Mouse (Mus musculus): ENCODE data around the gene Ctcfl. TPM values are rescaled to one million over a fixed set of nuclear protein-coding genes. Genes with fewer than 3 reads are reported as not detected.

Gene Ctcfl
- total and polyA plus RNA-seq, 2 experiments, result 0.10 to 0.46 TPM

DNA sequence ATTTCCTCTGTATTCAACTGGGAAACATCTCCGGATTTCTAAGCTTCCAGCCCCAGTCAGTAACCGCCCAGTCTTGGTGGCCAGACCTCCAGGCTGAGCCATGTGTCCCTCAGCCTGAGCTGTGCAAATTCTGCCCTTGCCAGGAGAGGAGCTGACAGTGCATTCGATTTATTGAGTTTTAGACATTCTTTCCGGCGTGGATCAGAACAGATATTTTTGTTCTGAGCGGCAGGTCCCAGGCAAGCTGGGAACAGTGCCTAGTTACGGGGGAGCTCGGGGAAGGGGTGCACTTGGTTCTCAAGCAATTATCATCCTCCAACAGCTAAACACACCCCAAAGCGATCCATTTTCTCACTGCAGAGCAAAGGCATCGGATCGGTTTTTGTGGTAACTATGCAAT is 24.3 kb upstream of the Ctcfl start:
- Histone ChIP-seq H3K27me3 (ENCODE audit: control insufficient read depth, insufficient read depth, low read length) (no peaks in the 10 kb centered on the region), H3K36me3 (ENCODE audit: control insufficient read depth, insufficient read depth, low read length) (no peaks in the 10 kb centered on the region), H3K4me1 (ENCODE audit: control insufficient read depth, insufficient read depth, low read length) (peaks cover 41% of the 10 kb centered on the region), H3K27ac (replicated peaks; ENCODE audit: insufficient read depth, low read depth, low read length) (peak overlapping the region; percentile 94), H3K9ac (ENCODE audit: low read depth, low read length) (peak overlapping the region; percentile 80), H3K4me3 (ENCODE audit: insufficient read depth, low read depth, low read length) (peak overlapping the region; percentile 42), H3K79me2 (ENCODE audit: control insufficient read depth, insufficient read depth, low read length) (no peaks in the 10 kb centered on the region)
- WGBS, result 17% methylated on average over 11 of the region's 11 CpGs
- TF ChIP-seq POLR2A (IDR thresholded peaks at IDR 0.05; ENCODE audit: extremely low read depth, insufficient read depth, low read length) (no peak), CTCF (IDR thresholded peaks at IDR 0.05; ENCODE audit: low read depth, low read length) (no peak)
- DNase-seq (ENCODE audit: extremely low read depth, low read depth, low spot score), result peak; percentile 91

DNA sequence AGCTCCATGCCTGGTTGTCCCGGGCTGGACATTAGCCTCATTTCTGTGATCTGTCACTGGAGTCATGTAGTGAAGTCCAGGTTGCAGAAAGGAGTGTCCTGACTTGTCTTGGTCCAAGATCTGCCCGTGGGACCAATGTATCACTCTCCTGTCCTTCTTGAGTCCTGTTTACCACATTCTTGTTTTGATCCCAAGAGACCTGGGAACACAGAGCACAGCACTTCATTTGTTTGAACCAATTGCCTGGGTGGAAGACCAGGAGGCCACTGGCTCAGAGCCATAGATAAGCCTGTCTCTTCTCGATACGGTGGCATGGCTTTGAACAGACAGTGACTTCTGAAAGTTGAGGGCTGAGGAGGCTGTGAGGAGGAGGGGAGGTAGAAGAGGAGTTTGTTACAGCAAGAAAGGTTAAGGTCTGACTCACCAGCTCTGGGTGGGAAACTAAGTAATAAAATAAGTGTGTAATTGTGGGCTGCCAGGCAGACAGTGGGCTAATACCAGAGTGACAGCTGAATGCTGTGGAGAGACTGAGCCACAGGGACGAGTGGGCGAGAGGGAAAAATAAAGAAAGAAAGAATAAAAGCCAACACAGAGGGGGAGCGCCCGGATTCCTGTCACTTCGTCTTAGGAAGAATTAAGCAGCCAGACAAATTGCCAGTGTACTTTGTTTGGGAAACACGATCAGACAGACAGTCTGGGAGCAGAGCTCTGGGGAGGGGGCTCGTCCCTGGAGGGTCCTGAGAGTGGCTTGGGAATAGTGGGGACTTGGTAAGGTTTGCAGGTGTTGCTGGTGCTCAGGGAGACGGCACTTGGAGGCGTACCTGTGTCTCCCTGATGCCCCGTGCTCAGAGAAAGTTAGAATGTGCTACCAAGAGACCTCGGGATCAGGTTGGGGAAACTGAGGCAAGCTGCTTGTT is 19.3 kb upstream of the Ctcfl start:
- TF ChIP-seq POLR2A (IDR thresholded peaks at IDR 0.05; ENCODE audit: extremely low read depth, insufficient read depth, low read length), result no peak
- no peak for TF ChIP-seq CTCF (IDR thresholded peaks at IDR 0.05; ENCODE audit: low read depth, low read length)
- Histone ChIP-seq H3K9ac (ENCODE audit: low read depth, low read length) (no peak overlapping the region), H3K27me3 (ENCODE audit: control insufficient read depth, insufficient read depth, low read length) (no peaks in the 10 kb centered on the region), H3K4me3 (ENCODE audit: insufficient read depth, low read depth, low read length) (no peak overlapping the region), H3K79me2 (ENCODE audit: control insufficient read depth, insufficient read depth, low read length) (no peaks in the 10 kb centered on the region), H3K4me1 (ENCODE audit: control insufficient read depth, insufficient read depth, low read length) (peaks cover 14% of the 10 kb centered on the region), H3K36me3 (ENCODE audit: control insufficient read depth, insufficient read depth, low read length) (no peaks in the 10 kb centered on the region), H3K27ac (replicated peaks; ENCODE audit: insufficient read depth, low read depth, low read length) (no peak overlapping the region)
- 63% methylated on average over 15 of the region's 15 CpGs for WGBS
- peak; percentile 79 for DNase-seq (ENCODE audit: extremely low read depth, low read depth, low spot score)

DNA sequence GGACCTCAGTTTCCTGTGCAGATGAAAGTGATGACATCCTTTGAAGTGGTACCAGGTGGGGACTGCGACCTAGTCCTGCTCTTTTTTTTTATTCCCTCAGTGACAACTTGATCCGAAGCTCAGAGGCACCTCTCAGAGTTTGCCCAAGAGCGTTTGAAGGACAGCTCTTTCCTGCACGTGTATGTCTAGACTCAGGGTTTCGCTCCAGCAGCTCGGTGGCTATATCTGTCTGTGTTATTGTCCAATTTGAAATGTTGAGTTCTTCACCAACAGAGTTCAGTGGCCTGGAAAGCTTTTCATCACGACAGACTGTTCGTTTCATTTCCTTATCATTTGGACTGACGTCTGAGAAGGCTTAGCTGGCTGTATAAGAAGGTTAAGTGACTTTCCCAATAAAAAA is 15.4 kb upstream of the Ctcfl start:
- H3K36me3 ChIP-seq (ENCODE audit: control insufficient read depth, insufficient read depth, low read length), result no peaks in the 10 kb centered on the region
- H3K27ac ChIP-seq (replicated peaks; ENCODE audit: insufficient read depth, low read depth, low read length), result no peak overlapping the region
- no peaks in the 10 kb centered on the region for H3K79me2 ChIP-seq (ENCODE audit: control insufficient read depth, insufficient read depth, low read length)
- H3K4me3 ChIP-seq (ENCODE audit: insufficient read depth, low read depth, low read length), result no peak overlapping the region
- DNase-seq (ENCODE audit: extremely low read depth, low read depth, low spot score), result no peak
- no peak overlapping the region for H3K9ac ChIP-seq (ENCODE audit: low read depth, low read length)
- WGBS, result 59% methylated on average over 9 of the region's 9 CpGs
- H3K27me3 ChIP-seq (ENCODE audit: control insufficient read depth, insufficient read depth, low read length), result no peaks in the 10 kb centered on the region
- TF ChIP-seq POLR2A (IDR thresholded peaks at IDR 0.05; ENCODE audit: extremely low read depth, insufficient read depth, low read length) (no peak), CTCF (IDR thresholded peaks at IDR 0.05; ENCODE audit: low read depth, low read length) (no peak)
- peaks cover 8% of the 10 kb centered on the region; the same call in 1 of the 2 replicates for H3K4me1 ChIP-seq (ENCODE audit: control insufficient read depth, insufficient read depth, low read length)

DNA sequence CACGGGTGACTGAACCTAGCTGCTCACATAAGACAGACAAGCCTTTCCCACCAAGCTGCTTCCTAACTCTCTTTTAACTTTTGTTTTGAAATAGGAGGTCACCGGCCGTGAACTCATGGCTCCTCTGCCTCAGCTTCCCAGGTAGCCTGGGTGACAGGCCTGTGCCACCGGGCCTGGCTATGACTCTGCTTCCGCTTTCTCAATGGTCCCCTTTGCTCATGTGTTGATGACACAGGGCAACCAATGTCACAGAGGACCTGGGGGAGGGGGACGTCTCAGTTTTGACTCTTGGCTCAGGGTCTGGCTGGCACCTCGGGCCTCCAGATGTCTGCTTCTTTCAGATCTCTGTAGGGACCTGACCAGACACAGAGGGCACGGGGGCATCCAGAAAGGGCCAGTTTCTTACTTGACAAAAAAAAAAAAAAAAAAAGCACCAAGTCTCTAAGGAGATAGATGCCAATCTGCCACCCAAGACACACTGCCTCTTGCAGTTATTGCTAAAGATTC is 13.5 kb upstream of the Ctcfl start:
- peak; percentile 40 for DNase-seq (ENCODE audit: extremely low read depth, low read depth, low spot score)

DNA sequence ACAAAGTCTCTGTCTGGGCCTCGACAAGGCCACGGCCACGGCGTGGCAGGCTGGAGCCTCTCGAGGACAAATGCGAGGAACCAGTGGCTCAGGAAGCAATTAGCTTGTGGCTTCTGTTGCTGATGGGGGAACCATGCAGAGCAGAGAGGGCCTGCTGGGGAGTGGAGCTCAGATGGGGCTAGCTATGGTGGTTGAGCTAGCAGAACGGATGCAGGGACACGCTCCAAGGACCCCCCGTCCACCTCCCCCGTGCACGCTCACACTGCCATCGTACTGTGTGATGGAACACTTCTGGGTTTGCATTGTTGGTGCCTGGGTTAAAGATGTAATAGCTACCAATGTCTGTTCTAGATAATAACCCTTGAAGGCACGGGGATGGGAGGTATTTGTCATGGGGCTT is 12.9 kb upstream of the Ctcfl start:
- Histone ChIP-seq H3K79me2 (ENCODE audit: control insufficient read depth, insufficient read depth, low read length) (no peaks in the 10 kb centered on the region), H3K9ac (ENCODE audit: low read depth, low read length) (no peak overlapping the region), H3K27ac (replicated peaks; ENCODE audit: insufficient read depth, low read depth, low read length) (no peak overlapping the region), H3K4me1 (ENCODE audit: control insufficient read depth, insufficient read depth, low read length) (peaks cover 7% of the 10 kb centered on the region; the same call in 1 of the 2 replicates), H3K4me3 (ENCODE audit: insufficient read depth, low read depth, low read length) (no peak overlapping the region), H3K36me3 (ENCODE audit: control insufficient read depth, insufficient read depth, low read length) (no peaks in the 10 kb centered on the region), H3K27me3 (ENCODE audit: control insufficient read depth, insufficient read depth, low read length) (no peaks in the 10 kb centered on the region)
- WGBS, result 92% methylated on average over 13 of the region's 13 CpGs
- no peak for DNase-seq (ENCODE audit: extremely low read depth, low read depth, low spot score)
- TF ChIP-seq CTCF (IDR thresholded peaks at IDR 0.05; ENCODE audit: low read depth, low read length) (no peak), POLR2A (IDR thresholded peaks at IDR 0.05; ENCODE audit: extremely low read depth, insufficient read depth, low read length) (no peak)

More for the DNA sequence above, 13.5 kb upstream of the Ctcfl start:
- H3K9ac ChIP-seq (ENCODE audit: low read depth, low read length), result no peak overlapping the region
- no peak overlapping the region for H3K27ac ChIP-seq (replicated peaks; ENCODE audit: insufficient read depth, low read depth, low read length)
- TF ChIP-seq POLR2A (IDR thresholded peaks at IDR 0.05; ENCODE audit: extremely low read depth, insufficient read depth, low read length) (no peak), CTCF (IDR thresholded peaks at IDR 0.05; ENCODE audit: low read depth, low read length) (no peak)
- H3K36me3 ChIP-seq (ENCODE audit: control insufficient read depth, insufficient read depth, low read length), result no peaks in the 10 kb centered on the region
- 84% methylated on average over 8 of the region's 8 CpGs for WGBS
- peaks cover 5% of the 10 kb centered on the region; the same call in 1 of the 2 replicates for H3K4me1 ChIP-seq (ENCODE audit: control insufficient read depth, insufficient read depth, low read length)
- H3K79me2 ChIP-seq (ENCODE audit: control insufficient read depth, insufficient read depth, low read length), result no peaks in the 10 kb centered on the region
- no peak overlapping the region for H3K4me3 ChIP-seq (ENCODE audit: insufficient read depth, low read depth, low read length)
- no peaks in the 10 kb centered on the region for H3K27me3 ChIP-seq (ENCODE audit: control insufficient read depth, insufficient read depth, low read length)

DNA sequence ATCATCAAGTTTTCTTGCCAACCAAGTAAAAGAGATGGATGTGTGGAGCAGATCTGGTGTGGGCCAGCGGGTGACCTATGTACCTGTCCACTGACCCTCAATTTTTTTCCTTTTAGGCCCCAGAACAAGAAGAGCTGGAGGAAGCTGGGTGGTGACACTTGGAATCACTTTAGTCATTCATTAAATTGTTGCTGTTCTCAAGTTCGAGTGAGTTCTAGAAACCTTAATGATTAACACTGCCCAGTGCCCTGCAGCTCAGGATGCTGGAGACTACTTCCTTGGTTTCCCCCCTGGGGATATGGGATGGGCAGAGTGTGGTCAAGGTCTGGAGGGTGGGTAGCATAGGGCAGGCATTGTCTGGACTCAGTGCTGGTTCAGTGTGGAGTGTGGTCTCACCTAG is 9.8 kb upstream of the Ctcfl start:
- no peaks in the 10 kb centered on the region for H3K79me2 ChIP-seq (ENCODE audit: control insufficient read depth, insufficient read depth, low read length)
- H3K27ac ChIP-seq (replicated peaks; ENCODE audit: insufficient read depth, low read depth, low read length), result no peak overlapping the region
- WGBS, result 51% methylated on average over 2 of the region's 2 CpGs
- H3K4me1 ChIP-seq (ENCODE audit: control insufficient read depth, insufficient read depth, low read length), result peaks cover 17% of the 10 kb centered on the region
- TF ChIP-seq CTCF (IDR thresholded peaks at IDR 0.05; ENCODE audit: low read depth, low read length), result no peak
- H3K36me3 ChIP-seq (ENCODE audit: control insufficient read depth, insufficient read depth, low read length), result no peaks in the 10 kb centered on the region
- DNase-seq (ENCODE audit: extremely low read depth, low read depth, low spot score), result no peak
- H3K4me3 ChIP-seq (ENCODE audit: insufficient read depth, low read depth, low read length), result no peak overlapping the region
- H3K9ac ChIP-seq (ENCODE audit: low read depth, low read length), result no peak overlapping the region
- no peaks in the 10 kb centered on the region for H3K27me3 ChIP-seq (ENCODE audit: control insufficient read depth, insufficient read depth, low read length)

Data from liver, adult 2 months (tissue).